Mouse (Mus musculus): ENCODE results near the gene Zfp770. TPM values are rescaled to one million over a fixed set of nuclear protein-coding genes. Genes with fewer than 3 reads are reported as not detected.
"Not testable (repeated sequence)": the region's sequence is repeated elsewhere in the genome, so short reads cannot be mapped to it uniquely, and the experiment has no call there.

The Zfp770 gene
- polyA plus RNA-seq (2015; fragmentation: Nextera tagmentation; extraction: Ambion mirVana): 5.3 and 5.4 TPM in 2 replicates

- peak; percentile 98 for ATAC-seq (replicated peaks)
- Histone ChIP-seq H3K4me1 (peaks cover 20% of the 10 kb centered on the region), H3K27me3 (replicated peaks) (no peaks in the 10 kb centered on the region), H3K36me3 (replicated peaks) (peaks cover 6% of the 10 kb centered on the region; the same call in 1 of the 2 replicates), H3K9ac (peak within 1 kb of the TSS; percentile 80), H3K27ac (peak within 1 kb of the TSS; percentile 68), H3K4me2 (peak within 1 kb of the TSS; percentile 74), H3K4me3 (peak within 1 kb of the TSS; percentile 61), H3K9me3 (no peaks in the 10 kb centered on the region)
- WGBS: under 1% methylated on average over 36 of the region's 36 CpGs
Observed at GRCm38 (mm10) chr2:114200932-114201559, at the start of gene Zfp770. Gene Zfp770, minus strand, starts transcription at chr2:114201469.

GRCm38 (mm10) chr2:114249440-114249839 is 48.2 kb upstream of the Zfp770 start:
- no peak overlapping the region for H3K4me2 ChIP-seq
- H3K27me3 ChIP-seq (replicated peaks): no peaks in the 10 kb centered on the region
- no peaks in the 10 kb centered on the region for H3K4me1 ChIP-seq
- H3K9me3 ChIP-seq: no peaks in the 10 kb centered on the region
- no peak overlapping the region for H3K4me3 ChIP-seq
- no peak overlapping the region for H3K27ac ChIP-seq
- WGBS: 80% methylated on average over 6 of the region's 6 CpGs
- H3K36me3 ChIP-seq (replicated peaks): no peaks in the 10 kb centered on the region
- no peak for ATAC-seq (replicated peaks)
- no peak overlapping the region for H3K9ac ChIP-seq

DNA sequence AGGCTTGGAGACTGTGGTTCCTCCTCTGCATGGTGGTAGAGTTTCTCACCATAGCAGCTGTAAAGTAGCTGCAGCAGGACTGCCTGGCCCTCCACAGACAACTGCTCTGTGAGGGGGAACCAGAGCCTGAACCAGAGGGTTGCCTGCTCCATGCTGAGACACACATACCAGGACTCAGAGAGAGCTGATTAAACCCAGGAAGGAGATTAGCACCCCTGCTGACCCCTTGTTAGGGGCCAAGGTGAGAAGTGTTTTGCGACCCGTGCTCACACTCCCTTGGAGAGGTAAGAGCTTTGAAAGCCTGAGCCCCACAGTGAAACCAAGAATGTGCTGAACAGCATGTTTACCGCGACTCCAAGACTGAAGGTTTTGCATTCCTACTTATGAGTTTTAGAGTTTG is 36.4 kb upstream of the Zfp770 start:
- Histone ChIP-seq H3K4me3 (no peak overlapping the region), H3K36me3 (replicated peaks) (no peaks in the 10 kb centered on the region), H3K27ac (no peak overlapping the region), H3K27me3 (replicated peaks) (no peaks in the 10 kb centered on the region), H3K9me3 (no peaks in the 10 kb centered on the region), H3K4me1 (no peaks in the 10 kb centered on the region), H3K9ac (no peak overlapping the region), H3K4me2 (no peak overlapping the region)
- WGBS: 11% methylated on average over 4 of the region's 4 CpGs
- ATAC-seq (replicated peaks): no peak

- H3K4me2 ChIP-seq: no peak overlapping the region
- 88% methylated on average over 1 of the region's 1 CpGs for WGBS
- H3K27ac ChIP-seq: no peak overlapping the region
- no peak overlapping the region for H3K9ac ChIP-seq
- ATAC-seq (replicated peaks): no peak
- H3K9me3 ChIP-seq: no peaks in the 10 kb centered on the region
- H3K27me3 ChIP-seq (replicated peaks): no peaks in the 10 kb centered on the region
- no peaks in the 10 kb centered on the region for H3K4me1 ChIP-seq
- H3K4me3 ChIP-seq: no peak overlapping the region
- H3K36me3 ChIP-seq (replicated peaks): no peaks in the 10 kb centered on the region
Observed at GRCm38 (mm10) chr2:114236566-114236965, 35.3 kb upstream of the Zfp770 start.

GRCm38 (mm10) chr2:114235584-114235983 is 34.3 kb upstream of the Zfp770 start:
- no peak overlapping the region for H3K4me2 ChIP-seq
- no peak for ATAC-seq (replicated peaks)
- no peak overlapping the region for H3K27ac ChIP-seq
- no peak overlapping the region for H3K9ac ChIP-seq
- H3K4me3 ChIP-seq: no peak overlapping the region
- H3K36me3 ChIP-seq (replicated peaks): no peaks in the 10 kb centered on the region
- no peaks in the 10 kb centered on the region for H3K4me1 ChIP-seq
- H3K27me3 ChIP-seq (replicated peaks): no peaks in the 10 kb centered on the region
- 87% methylated on average over 3 of the region's 3 CpGs for WGBS
- H3K9me3 ChIP-seq: no peaks in the 10 kb centered on the region

DNA sequence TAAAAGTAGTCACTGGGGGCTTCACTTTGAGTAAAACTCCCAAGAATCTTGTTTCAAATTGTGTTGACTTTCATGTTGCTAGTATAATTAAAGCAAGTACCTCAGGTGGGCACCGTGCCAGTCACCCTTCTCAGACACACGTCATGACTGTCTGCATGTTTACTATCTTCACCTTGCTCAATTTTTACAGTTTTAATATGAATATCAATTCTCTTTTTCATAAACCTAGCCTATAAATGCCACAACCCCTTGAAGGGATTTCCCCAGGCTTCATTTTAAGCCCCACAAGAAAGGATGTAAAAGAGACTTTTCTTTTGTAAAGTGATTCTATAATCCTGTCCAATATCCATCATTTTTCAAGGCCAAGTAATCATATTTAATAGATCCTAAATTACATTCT is 30.0 kb upstream of the Zfp770 start:
- WGBS: 79% methylated on average over 2 of the region's 2 CpGs
- Histone ChIP-seq H3K27me3 (replicated peaks) (no peaks in the 10 kb centered on the region), H3K4me1 (no peaks in the 10 kb centered on the region), H3K27ac (no peak overlapping the region), H3K4me2 (no peak overlapping the region), H3K36me3 (replicated peaks) (no peaks in the 10 kb centered on the region), H3K4me3 (no peak overlapping the region), H3K9ac (no peak overlapping the region), H3K9me3 (no peaks in the 10 kb centered on the region)
- ATAC-seq (replicated peaks): no peak

DNA sequence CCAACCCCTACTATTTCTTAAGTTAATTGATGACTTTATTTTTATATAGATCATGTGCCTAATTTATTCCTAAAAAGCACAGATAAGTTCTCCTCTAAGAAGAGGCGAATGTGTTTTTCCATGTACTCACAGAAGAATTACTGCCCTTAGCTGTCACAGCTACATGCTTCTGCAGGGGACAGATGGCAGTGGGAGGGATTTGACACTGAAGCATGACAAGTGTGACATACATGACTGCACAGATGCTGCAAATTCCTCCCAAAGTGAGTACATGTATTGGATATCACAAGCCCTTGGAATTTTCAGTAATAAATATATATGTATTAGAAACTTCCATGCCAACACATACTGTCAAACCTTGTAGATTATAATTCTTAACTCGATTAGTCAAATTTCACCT is 27.4 kb upstream of the Zfp770 start:
- Histone ChIP-seq H3K4me1 (no peaks in the 10 kb centered on the region), H3K9me3 (no peaks in the 10 kb centered on the region), H3K36me3 (replicated peaks) (no peaks in the 10 kb centered on the region), H3K27me3 (replicated peaks) (no peaks in the 10 kb centered on the region), H3K27ac (no peak overlapping the region), H3K4me3 (no peak overlapping the region), H3K4me2 (no peak overlapping the region), H3K9ac (no peak overlapping the region)
- no peak for ATAC-seq (replicated peaks)
- WGBS: 90% methylated on average over 2 of the region's 2 CpGs

GRCm38 (mm10) chr2:114205036-114205435 is 3.8 kb upstream of the Zfp770 start:
- H3K27me3 ChIP-seq (replicated peaks): no peaks in the 10 kb centered on the region
- H3K4me1 ChIP-seq: peaks cover 12% of the 10 kb centered on the region
- no peak for ATAC-seq (replicated peaks)
- 68% methylated on average over 6 of the region's 6 CpGs for WGBS
- H3K4me2 ChIP-seq: no peak overlapping the region
- H3K9ac ChIP-seq: no peak overlapping the region
- H3K4me3 ChIP-seq: no peak overlapping the region
- H3K9me3 ChIP-seq: no peaks in the 10 kb centered on the region
- H3K36me3 ChIP-seq (replicated peaks): no peaks in the 10 kb centered on the region
- no peak overlapping the region for H3K27ac ChIP-seq

DNA sequence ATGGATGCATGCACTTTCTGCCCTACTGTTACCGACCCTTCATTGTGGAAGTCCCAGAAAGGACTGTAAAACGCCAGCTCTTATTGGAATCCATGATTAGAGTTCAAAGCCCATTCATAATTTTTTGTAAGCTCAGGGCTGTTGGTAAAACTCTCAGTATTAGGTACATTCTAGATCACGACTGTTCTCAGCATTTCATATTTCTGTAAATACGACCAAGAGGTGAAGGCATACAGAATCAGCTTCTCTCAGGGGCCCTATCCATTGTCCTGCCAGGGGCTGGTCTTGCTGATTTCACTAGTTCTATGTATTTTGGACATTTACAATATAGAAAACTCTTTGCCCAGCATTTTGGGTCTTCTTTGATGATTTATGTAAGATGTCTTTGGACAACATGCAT is 305 bp upstream of the Zfp770 start:
- no peaks in the 10 kb centered on the region for H3K9me3 ChIP-seq
- H3K36me3 ChIP-seq (replicated peaks): 0 out of 2 replicates have a peak, but pooled peaks cover under 1% of the 10 kb centered on the region
- H3K9ac ChIP-seq: peak overlapping the region; percentile 80
- 32% methylated on average over 4 of the region's 4 CpGs for WGBS
- H3K4me1 ChIP-seq: peaks cover 20% of the 10 kb centered on the region
- ATAC-seq (replicated peaks): peak; percentile 63
- peak overlapping the region; percentile 61 for H3K4me3 ChIP-seq
- H3K4me2 ChIP-seq: peak overlapping the region; percentile 74
- H3K27ac ChIP-seq: peak overlapping the region; percentile 68
- H3K27me3 ChIP-seq (replicated peaks): no peaks in the 10 kb centered on the region

GRCm38 (mm10) chr2:114196421-114196820 is 4.8 kb downstream of the Zfp770 start:
- no peak overlapping the region for H3K4me3 ChIP-seq
- ATAC-seq (replicated peaks): no peak
- no peak overlapping the region for H3K27ac ChIP-seq
- 80% methylated on average over 5 of the region's 5 CpGs for WGBS
- H3K9ac ChIP-seq: no peak overlapping the region
- H3K4me2 ChIP-seq: no peak overlapping the region
- no peaks in the 10 kb centered on the region for H3K27me3 ChIP-seq (replicated peaks)
- peaks cover 13% of the 10 kb centered on the region; the same call in 1 of the 2 replicates for H3K36me3 ChIP-seq (replicated peaks)
- no peaks in the 10 kb centered on the region for H3K9me3 ChIP-seq
- peaks cover 14% of the 10 kb centered on the region for H3K4me1 ChIP-seq

DNA sequence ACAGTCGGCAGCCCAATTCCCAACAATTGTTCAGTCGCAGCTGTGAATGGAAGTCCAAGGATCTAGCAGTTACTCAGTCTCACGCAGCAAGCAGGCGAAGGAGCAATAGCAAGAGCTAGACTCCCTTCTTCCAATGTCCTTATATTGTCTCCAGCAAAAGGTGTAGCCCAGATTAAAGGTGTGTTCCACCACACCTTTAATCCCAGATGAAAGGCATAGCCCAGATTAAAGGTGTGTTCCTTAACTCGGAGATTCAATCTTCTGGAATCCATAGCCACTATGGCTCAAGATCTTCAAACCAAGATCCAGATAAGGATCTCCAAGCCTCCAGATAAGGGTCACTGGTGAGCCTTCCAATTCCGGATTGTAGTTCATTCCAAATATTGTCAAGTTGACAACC is 14.3 kb downstream of the Zfp770 start, which contains the start of gene Aqr:
Aqr (minus strand) TSS at position 101 of the 400 bp plus-strand sequence.
- H3K27me3 ChIP-seq (replicated peaks); H3K4me2 ChIP-seq; H3K9ac ChIP-seq; H3K36me3 ChIP-seq (replicated peaks); ATAC-seq (replicated peaks); H3K27ac ChIP-seq; H3K9me3 ChIP-seq; H3K4me3 ChIP-seq; H3K4me1 ChIP-seq: not testable (repeated sequence)
- WGBS: 83% methylated on average over 1 of the region's 6 CpGs

DNA sequence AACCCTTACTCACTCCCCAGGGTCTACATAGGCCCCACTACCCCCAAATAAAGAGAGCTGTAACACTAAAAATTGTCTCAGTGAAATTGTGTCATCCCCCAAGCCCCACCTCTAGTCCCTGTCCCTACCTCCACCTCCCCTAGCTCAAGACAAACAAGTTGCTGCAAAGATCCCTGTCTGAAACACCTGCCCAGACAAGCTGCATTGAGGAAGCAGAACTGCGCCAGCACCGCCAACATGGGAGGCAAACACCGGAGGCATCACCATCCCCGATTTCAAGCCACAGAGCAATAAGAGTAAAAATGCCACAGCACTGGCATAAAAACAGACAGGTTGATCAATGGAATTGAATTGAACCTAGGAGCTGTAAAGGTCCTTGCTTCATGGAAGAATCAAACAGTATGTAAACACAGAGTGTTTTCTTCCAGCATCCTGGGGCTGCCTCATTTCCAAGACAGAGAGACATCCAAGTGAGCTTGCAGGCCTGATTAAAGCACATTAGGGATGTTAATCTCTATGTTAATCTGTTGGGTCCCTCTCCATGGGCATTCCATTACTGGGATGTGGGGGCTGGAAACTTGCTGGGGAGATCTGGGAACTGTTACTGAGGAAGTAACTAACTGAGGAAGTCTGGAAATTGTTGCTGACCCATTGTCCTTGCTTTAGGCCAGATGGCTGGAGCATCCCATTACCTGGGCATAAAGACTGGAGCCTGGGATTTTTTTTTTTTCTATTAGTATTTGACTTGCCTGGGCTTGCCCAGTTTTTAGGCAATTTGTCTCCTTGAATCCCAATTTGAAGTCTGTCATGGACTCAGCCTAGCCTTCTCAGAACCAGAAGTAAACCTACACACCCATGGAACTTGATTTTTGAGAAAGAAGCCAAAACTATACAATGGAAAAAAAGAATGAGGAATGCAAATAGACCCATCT is 23.2 kb downstream of the Zfp770 start:
- Histone ChIP-seq H3K9ac (no peak overlapping the region), H3K4me3 (no peak overlapping the region), H3K36me3 (replicated peaks) (no peaks in the 10 kb centered on the region), H3K4me2 (no peak overlapping the region), H3K27ac (no peak overlapping the region), H3K27me3 (replicated peaks) (no peaks in the 10 kb centered on the region), H3K4me1 (peaks cover 12% of the 10 kb centered on the region), H3K9me3 (no peaks in the 10 kb centered on the region)
- ATAC-seq (replicated peaks): no peak
- WGBS: 49% methylated on average over 4 of the region's 4 CpGs

Measured in midbrain, embryonic 15.5 days (tissue).